Mouse (Mus musculus) bone marrow macrophage, adult 2 months (primary cell): Measurements from ENCODE around the gene Tenm4.

Experiments used
- CTCF ChIP-seq: IDR thresholded peaks from 2 replicates; pipeline ENCODE4 v1.5.1; 2012; ENCODE audit warnings: low read depth, mild to moderate bottlenecking, low read length, moderate library complexity
- POLR2A ChIP-seq: IDR thresholded peaks from 2 replicates; pipeline ENCODE4 v1.6.1; 2012; ENCODE audit warnings: mild to moderate bottlenecking, low read depth, low read length, borderline replicate concordance

DNA sequence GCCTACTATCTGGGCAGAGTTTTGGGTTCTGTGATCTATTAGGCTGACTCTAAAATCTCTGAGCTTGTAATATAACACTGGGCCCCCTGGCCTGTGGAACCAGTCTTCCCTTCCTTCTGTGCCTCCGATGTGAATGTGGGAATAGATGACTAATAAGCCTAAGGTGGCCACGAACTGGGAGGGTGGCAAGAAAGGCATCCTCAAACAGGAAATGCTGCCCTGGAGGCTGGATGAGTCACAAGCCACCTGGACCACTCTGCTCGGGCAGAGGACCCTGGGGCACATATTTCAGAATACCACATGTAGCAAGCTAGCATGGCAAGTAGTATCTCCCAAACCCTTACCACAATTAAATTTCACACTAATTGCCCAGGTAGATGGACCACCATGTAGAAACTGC, 391.8 kb downstream of the Tenm4 start:
- TF ChIP-seq CTCF, result no peak
- TF ChIP-seq POLR2A, result no peak
